Mouse (Mus musculus): ENCODE data around the gene Gm9376.

GRCm38 (mm10) chr14:118311703-118312102, 44.9 kb downstream of the Gm9376 start:
- TF ChIP-seq CTCF (IDR thresholded peaks at IDR 0.05; ENCODE audit: low read depth, low read length) (no peak), POLR2A (IDR thresholded peaks at IDR 0.05; ENCODE audit: extremely low read depth, insufficient read depth, low read length) (no peak)
